Mouse (Mus musculus) bone marrow, adult 2 months (tissue): ENCODE measurements at regions not wholly inside any gene's neighbourhood (a gene's known extent, or its start where the extent isn't known, plus 50 kb on each side); places are given as distances from the start of the nearest gene placed in this dataset.

Experiments
- CTCF ChIP-seq: fragments of 200-500 bp; IDR thresholded peaks from 2 replicates; pipeline ENCODE4 v1.5.1; 2011; ENCODE audit warnings: low read length, control low read depth; ENCODE audit not compliant: control insufficient read depth, insufficient read depth
- POLR2A ChIP-seq: fragments of 200-500 bp; IDR thresholded peaks from 2 replicates; pipeline ENCODE4 v1.6.1; 2011; ENCODE audit warnings: low read depth, mild to moderate bottlenecking, control low read depth, low read length, borderline replicate concordance; ENCODE audit not compliant: control insufficient read depth

- TF ChIP-seq CTCF (no peak), POLR2A (no peak)
Observed at GRCm38 (mm10) chr12:35640911-35641345, 106.1 kb upstream of the Ahr start.
